Mouse (Mus musculus) cerebellum, adult 18-20 months (tissue): ENCODE measurements around the gene Tvp23a.
A peak's percentile ranks its signal among the peaks of the same experiment; 100 is the strongest.

Experiments
- DNase-seq, 2 experiments: peaks; one replicate each; pipeline ENCODE4 v3.0.0; 2021

The Tvp23a gene

GRCm38 (mm10) chr16:10452445-10452896, 5.3 kb upstream of the Tvp23a start:
- DNase-seq: peak; percentile 26 to 39

DNA sequence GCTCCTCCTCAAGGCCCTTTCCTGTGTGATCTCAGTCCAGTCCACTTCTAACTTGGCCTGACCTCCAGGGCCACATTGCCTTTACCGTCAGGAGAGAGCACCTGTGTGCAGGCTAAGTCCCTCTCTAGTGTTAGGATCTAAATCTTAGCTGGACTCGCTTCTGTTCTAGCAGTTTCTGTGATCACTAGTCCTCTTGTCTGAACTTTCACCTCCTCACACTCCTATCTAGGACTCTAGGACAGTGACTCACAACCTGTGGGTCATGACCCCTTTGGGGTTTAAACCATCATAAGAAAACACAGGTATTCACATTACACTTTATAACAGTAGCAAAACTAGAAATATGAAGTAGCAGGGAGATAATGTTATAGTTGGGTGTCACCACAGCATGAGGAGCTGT, 4.7 kb upstream of the Tvp23a start:
- DNase-seq: no peak

DNA sequence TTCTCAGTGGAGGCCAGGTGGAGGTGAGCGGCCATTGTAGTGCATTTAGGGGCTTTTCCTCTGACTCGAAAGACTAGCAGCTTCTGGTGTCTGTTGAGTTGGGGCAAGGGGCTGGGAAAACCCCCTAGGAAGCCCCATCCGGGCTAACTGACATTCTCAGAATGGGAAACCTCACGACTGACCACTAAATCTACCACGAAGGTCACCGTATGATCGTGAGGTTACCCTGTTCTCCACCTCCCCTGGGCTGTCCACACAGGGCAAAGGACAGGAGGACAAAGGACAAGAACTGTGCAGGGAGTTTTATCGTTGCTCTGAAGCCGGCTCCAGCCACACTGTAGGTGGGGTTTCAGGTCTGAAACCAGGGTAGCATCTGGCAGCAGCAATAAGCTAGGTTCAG, 1.8 kb upstream of the Tvp23a start:
- DNase-seq: no peak

- peak in 1 of 2 experiments; percentile 11 for DNase-seq
Observed at GRCm38 (mm10) chr16:10447781-10448180, 619 bp upstream of the Tvp23a start.

- DNase-seq: no peak
Observed at GRCm38 (mm10) chr16:10446573-10447263, 444 bp downstream of the Tvp23a start.

GRCm38 (mm10) chr16:10443723-10444122, 3.4 kb downstream of the Tvp23a start:
- DNase-seq: no peak

DNA sequence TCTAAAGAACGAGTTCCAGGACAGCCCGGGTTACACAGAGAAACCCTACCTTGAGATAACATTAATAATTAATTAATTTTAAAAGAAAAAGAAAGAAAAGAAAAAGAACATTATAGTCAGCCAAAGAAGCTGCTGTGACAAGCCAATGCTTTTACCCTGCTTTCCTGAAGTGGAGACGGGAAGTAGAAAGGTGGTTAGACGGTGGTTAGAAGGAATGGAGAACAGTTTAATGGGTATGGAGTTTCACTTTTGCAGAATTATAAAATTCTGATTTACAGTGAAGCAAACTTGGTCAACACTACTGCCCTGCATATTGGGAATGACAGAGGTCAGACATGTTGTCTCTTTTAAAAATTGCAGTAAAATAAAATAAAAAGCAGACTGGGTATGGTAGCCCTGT, 5.4 kb downstream of the Tvp23a start:
- DNase-seq: no peak

- DNase-seq: no peak
Observed at GRCm38 (mm10) chr16:10441328-10441727, 5.8 kb downstream of the Tvp23a start.

GRCm38 (mm10) chr16:10438055-10438454, 9.1 kb downstream of the Tvp23a start:
- DNase-seq: no peak

- no peak for DNase-seq
Observed at GRCm38 (mm10) chr16:10436166-10436565, 11.0 kb downstream of the Tvp23a start.

DNA sequence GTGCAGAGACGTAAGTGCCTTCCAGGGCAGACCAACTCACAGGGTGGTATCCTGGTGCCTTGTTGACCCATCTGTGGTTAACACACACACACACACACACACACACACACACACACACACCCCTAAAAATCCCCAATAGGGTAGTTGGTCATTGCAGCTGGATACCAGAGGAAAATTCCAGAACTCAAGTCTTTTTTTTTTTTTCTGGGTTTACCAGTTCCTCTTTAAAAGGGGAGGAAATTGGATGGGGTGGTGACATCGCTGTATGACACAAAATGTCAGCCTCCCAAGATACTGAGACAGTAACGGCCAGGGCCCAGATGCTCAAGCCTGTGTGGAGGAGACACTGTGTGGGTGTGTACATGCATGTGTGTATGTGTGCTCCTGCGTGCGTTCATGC, 13.8 kb downstream of the Tvp23a start:
- DNase-seq: no peak

DNA sequence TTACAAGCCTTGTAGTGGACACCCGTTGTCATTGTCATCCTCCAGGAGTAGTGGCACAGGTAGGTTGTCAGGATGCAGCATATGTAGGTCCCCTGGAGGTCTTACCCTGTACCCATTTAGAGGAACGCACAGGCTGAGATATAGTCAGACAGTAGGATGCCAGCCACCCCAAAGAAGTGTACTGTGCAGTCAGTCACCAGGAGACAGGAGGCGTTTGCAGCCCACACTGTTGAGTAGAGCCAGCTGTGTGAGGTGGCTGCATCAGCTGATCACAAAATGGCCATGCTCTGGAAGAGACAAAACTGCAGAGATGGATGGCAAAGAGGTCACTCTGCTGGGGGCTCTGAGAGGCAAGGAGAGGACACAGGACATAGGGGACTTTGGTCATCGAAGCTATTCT, 14.8 kb downstream of the Tvp23a start:
- DNase-seq: no peak

DNA sequence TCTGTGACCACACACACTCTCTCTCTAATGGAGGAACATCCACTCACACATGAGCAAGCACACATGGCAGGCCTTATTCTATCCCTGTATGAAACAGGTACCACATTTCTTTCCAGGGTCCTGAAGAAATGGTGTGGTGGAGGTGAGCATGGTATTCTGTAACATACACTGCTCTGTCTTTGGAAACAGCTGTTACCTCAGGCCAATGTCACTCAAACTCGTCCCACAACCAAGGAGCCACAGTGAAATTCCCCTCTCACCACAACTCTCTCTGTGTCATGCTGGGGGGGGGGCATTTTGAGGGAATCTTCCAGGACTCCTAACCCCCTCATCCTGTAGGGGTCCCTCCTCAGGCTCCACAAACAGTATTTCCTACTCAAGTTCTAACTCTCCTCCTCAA, 15.3 kb downstream of the Tvp23a start:
- no peak for DNase-seq

DNA sequence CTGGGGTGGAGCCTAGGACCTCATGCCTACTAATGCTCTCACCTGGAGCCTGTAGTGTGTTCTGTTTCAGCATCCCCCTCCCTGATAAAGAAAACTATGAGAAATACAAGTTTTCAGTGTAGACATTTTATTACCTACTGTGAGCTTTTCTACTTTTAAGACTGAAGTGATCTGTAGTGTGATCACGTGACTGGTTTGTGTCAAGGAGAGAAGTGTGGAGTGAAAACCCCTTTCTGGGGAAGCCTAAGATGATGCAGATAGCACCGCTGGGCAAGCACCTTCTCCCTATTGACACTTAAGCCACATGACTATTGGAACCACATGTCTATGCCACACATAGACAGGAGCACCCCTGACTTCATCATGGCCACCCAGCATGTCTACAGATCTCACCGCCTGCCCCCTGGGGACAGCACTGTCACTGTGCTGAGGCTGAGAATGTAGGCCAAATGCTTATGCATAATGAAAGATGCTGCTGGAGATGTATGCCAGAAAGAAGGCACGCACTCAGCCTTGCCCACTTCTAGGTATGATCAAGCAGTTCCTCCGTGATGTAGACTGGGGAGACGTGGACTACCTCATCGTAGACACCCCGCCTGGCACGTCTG, 26.6 kb downstream of the Tvp23a start:
- no peak for DNase-seq

DNA sequence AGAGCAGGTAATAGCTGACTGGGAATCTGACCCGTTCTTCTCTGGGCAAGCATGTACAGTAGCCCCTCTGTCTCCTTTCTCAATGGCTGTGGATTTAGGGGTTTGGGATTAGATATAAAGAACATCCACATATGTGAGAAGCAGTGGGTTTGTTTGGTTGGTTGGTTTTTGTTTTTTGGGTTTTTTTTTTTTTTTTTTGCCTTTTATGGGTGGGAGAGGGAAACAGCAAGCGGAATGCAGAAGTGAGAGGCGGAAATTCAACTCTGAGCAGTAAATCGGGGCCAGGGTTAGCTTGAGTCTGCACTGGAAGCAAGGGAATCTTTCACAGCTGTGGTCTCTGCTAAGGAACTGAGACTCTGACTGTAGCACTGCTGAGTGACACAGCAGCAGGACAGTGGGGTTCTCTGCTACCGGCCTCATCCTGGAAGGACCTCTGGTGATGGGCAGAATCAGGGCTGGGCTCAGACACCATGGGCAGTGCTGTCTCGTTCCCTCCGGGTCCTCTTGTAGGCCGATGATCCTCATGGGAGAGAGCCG, 29.4 kb downstream of the Tvp23a start:
- DNase-seq: no peak

GRCm38 (mm10) chr16:10416866-10417265, 30.3 kb downstream of the Tvp23a start:
- peak in 1 of 2 experiments; percentile 30 for DNase-seq

- DNase-seq: peak; percentile 79 to 84
Observed at GRCm38 (mm10) chr16:10415976-10416375, 31.2 kb downstream of the Tvp23a start.

GRCm38 (mm10) chr16:10411764-10412746, 35.1 kb downstream of the Tvp23a start, which contains the start of gene Nubp1:
Gene Nubp1 (plus strand): TSS chr16:10411948.
- peak; percentile 97 to 98 for DNase-seq

- DNase-seq: peak; percentile 68 to 88
Observed at GRCm38 (mm10) chr16:10399160-10399559, 48.0 kb downstream of the Tvp23a start.

DNA sequence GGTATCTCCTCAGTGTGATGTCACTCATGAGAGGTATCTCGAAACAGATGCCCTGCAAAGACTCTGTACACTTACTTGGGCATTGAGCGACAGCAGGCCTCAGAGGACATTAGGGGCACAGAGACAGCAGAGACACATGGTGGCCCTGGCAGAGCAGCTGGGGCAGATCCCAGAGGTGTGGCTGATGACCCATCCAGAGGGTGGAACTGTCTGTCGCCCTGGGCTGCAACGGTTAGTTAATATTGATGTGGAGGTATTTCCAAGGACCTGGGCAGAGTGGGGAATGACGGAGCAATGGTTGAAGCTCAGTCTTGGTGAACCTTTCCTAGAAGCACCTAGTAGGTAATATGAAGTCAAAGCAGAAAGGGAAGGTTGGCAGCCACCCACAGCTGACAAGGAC, 48.4 kb downstream of the Tvp23a start:
- DNase-seq: no peak

- peak; percentile 50 to 70 for DNase-seq
Observed at GRCm38 (mm10) chr16:10394699-10395540, 52.2 kb downstream of the Tvp23a start, which contains the start of gene Tekt5. Gene Tekt5 (minus strand): TSS chr16:10395490.

GRCm38 (mm10) chr16:10392587-10392986, 54.6 kb downstream of the Tvp23a start:
- no peak for DNase-seq
